In the genomic region with DNA sequence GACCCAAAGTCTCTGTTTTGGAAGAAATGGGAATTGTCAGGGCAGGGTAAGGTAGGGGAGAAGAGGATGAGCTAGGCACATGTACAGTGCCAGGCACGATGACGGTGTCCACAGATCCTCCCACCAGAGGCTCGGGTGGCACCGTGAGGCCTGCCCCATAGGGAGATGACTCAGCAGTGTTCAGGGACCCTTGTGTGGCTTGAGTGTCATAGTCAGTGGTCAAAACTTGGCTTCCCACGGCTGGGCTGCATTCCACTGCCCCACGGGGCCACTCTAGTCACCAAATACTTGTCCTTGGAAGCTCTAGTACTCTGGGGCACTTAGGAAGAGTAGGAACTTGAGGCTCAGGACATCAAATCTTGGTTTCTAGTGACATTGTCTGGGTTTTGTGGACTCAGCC, we compare ENCODE assay signal across 25 mouse cellular contexts. TPM values are rescaled to one million over a fixed set of nuclear protein-coding genes. Genes with fewer than 3 reads are reported as not detected.
DNase-seq lines count a peak whose midpoint lies in the region; ATAC-seq and TF ChIP-seq lines count a peak whose summit lies in the region.
"Had no signal": no experiment of that assay in that cellular context is flagged by ENCODE, and none has a peak within 500 bp of the region (broad histone marks: within the 10 kb centered on the region; RNA-seq: fewer than 3 reads in every experiment).

No protein-coding gene starts in this region.

- H3K9ac ChIP-seq in midbrain, embryonic 16.5 days (ENCODE audit: low read depth, low read length): no peak overlapping the region
- H3K9ac ChIP-seq: embryonic facial prominence, embryonic 13.5 days; forebrain, embryonic 12.5 days; heart, embryonic 15.5 days; hindbrain, embryonic 13.5 days; intestine, embryonic 15.5 days had no signal

- WGBS in lung, adult 2 months: 64% methylated on average over 6 of the region's 6 CpGs
- WGBS in midbrain, embryonic 16.5 days: 93% methylated on average over 6 of the region's 6 CpGs

- H3K4me2 ChIP-seq in midbrain, embryonic 16.5 days (ENCODE audit: low read length): no peak overlapping the region
- H3K4me2 ChIP-seq: embryonic facial prominence, embryonic 13.5 days; forebrain, embryonic 12.5 days; heart, embryonic 11.5 days; heart, embryonic 15.5 days; hindbrain, embryonic 13.5 days; intestine, embryonic 15.5 days had no signal

- H3K9me3 ChIP-seq in midbrain, embryonic 16.5 days (replicated peaks; ENCODE audit: control insufficient read depth, low read length, poor library complexity, severe bottlenecking): no peaks in the 10 kb centered on the region
- H3K9me3 ChIP-seq: embryonic facial prominence, embryonic 13.5 days; forebrain, embryonic 12.5 days; G1E; heart, embryonic 15.5 days; hindbrain, embryonic 13.5 days; intestine, embryonic 15.5 days had no signal

- no peak overlapping the region for H3K27ac ChIP-seq in midbrain, embryonic 16.5 days (ENCODE audit: low read length)
- H3K27ac ChIP-seq: embryonic facial prominence, embryonic 13.5 days; forebrain, embryonic 12.5 days; heart, adult 2 months; heart, embryonic 15.5 days; hindbrain, embryonic 13.5 days; intestine, embryonic 15.5 days had no signal

- H3K4me1 ChIP-seq in lung, adult 2 months (ENCODE audit: control insufficient read depth, insufficient read depth, low read length): peaks cover 12% of the 10 kb centered on the region
- peaks cover 17% of the 10 kb centered on the region for H3K4me1 ChIP-seq in midbrain, embryonic 16.5 days (ENCODE audit: control insufficient read depth, insufficient read depth, low read length)

- no peaks in the 10 kb centered on the region for H3K36me3 ChIP-seq in midbrain, embryonic 16.5 days (ENCODE audit: control insufficient read depth, insufficient read depth, low read length)
- H3K36me3 ChIP-seq: heart, embryonic 15.5 days; intestine, embryonic 15.5 days had no signal

- no peak for TF ChIP-seq CTCF in lung, adult 2 months (IDR thresholded peaks at IDR 0.05; ENCODE audit: insufficient read depth, low read length)

- ATAC-seq in midbrain, embryonic 16.5 days: no peak
- ATAC-seq: activated CD4-positive, CD25-positive, alpha-beta regulatory T cell, adult 4 months; CD4-positive, CD25-positive, alpha-beta regulatory T cell, adult 4 months; forebrain, embryonic 16.5 days; intestine, embryonic 15.5 days; Patski had no signal

- DNase-seq in adrenal gland, postnatal 14 days: peak; percentile 34
- no peak for DNase-seq in adrenal gland, postnatal 10 days
- peak; percentile 31 for DNase-seq in lung, postnatal 25 days (ENCODE audit: low spot score)
- no peak for DNase-seq in lung, adult 2 months
- DNase-seq in Muller cell, postnatal 12 days (ENCODE audit: inconsistent ontology term): peak; percentile 56
- DNase-seq: B cell, adult 2 months; cerebellum, adult 18-20 months; cerebellum, adult 9-11 months; cerebellum, postnatal 36 days; gastrocnemius, postnatal 14 days; heart, adult 2 months; heart, postnatal 14 days had no signal

- TF ChIP-seq POLR2A in lung, adult 2 months (IDR thresholded peaks at IDR 0.05; ENCODE audit: borderline replicate concordance, extremely low read depth, low read depth, low read length): no peak

- no peak overlapping the region for H3K4me3 ChIP-seq in lung, adult 2 months (replicated peaks; ENCODE audit: extremely low read depth, low read depth, low read length)
- H3K4me3 ChIP-seq in midbrain, embryonic 16.5 days (ENCODE audit: low read depth, low read length): no peak overlapping the region
- H3K4me3 ChIP-seq: embryonic facial prominence, embryonic 13.5 days; forebrain, embryonic 12.5 days; heart, adult 2 months; heart, embryonic 15.5 days; hindbrain, embryonic 13.5 days; intestine, embryonic 15.5 days had no signal

- H3K27me3 ChIP-seq in midbrain, embryonic 16.5 days (ENCODE audit: control insufficient read depth, insufficient read depth, low read depth, low read length): no peaks in the 10 kb centered on the region
- H3K27me3 ChIP-seq: embryonic facial prominence, embryonic 13.5 days; heart, embryonic 15.5 days; hindbrain, embryonic 13.5 days; intestine, embryonic 15.5 days; Patski had no signal

RNA-seq across cellular contexts. Expression of a gene that starts 4.1 kb away (rescaled TPM):
- 18.5 and 19.8 TPM in 2 replicates for total RNA-seq in adrenal gland, postnatal 14 days (2021)
- total RNA-seq in adrenal gland, postnatal 10 days (2021): 10 to 100 TPM; 15.8 to 23.5 TPM
- polyA plus RNA-seq in lung, adult 2 months (2012; rRNA removed): 5.0 and 5.4 TPM in 2 replicates
- polyA plus RNA-seq in midbrain, embryonic 16.5 days (2015; fragmentation: Nextera tagmentation; extraction: Ambion mirVana): 2.3 and 2.8 TPM in 2 replicates
- total RNA-seq: hematopoietic stem cell, adult 5-6 weeks had no signal

RNA-seq across cellular contexts. Expression of a gene that starts 23.1 kb away (rescaled TPM):
- 18.9 and 19.8 TPM in 2 replicates for total RNA-seq in adrenal gland, postnatal 14 days (2021)
- total RNA-seq in adrenal gland, postnatal 10 days (2021): 10 to 100 TPM; 13.9 to 15.9 TPM
- polyA plus RNA-seq in lung, adult 2 months (2012; rRNA removed): 16.6 and 18.9 TPM in 2 replicates
- 10.9 and 11.7 TPM in 2 replicates for polyA plus RNA-seq in midbrain, embryonic 16.5 days (2015; fragmentation: Nextera tagmentation; extraction: Ambion mirVana)

Comparison
In these comparisons a context has a peak if more than half of its experiments do, and no peak if none do; other contexts are left out.
1. DNase-seq: peak in adrenal gland, postnatal 14 days (single experiment), lung, postnatal 25 days (single experiment) and Muller cell, postnatal 12 days (single experiment); none in adrenal gland, postnatal 10 days (single experiment) and lung, adult 2 months (single experiment).